Mouse (Mus musculus): ENCODE measurements around the gene Gm20661.

The Gm20661 gene

DNA sequence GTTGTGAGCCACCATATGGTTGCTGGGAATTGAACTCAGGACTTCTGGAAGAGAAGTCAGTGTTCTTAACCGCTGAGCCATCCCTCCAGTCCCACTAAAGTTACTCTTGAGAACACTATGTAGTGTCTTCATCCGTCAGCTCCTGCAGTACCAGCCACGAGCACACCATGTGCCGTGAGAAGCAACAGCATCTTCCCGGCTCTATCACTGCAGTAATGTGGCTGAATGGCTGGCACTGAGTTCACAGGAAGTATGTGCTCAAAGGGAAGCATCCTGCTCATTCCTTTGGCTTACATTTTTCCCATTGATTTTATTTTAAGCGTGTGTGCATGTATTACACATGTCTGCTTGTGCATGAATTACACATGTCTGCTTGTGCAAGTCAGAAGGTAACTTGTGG, 15.4 kb upstream of the Gm20661 start:
- no peak for DNase-seq (ENCODE audit: extremely low spot score)

DNA sequence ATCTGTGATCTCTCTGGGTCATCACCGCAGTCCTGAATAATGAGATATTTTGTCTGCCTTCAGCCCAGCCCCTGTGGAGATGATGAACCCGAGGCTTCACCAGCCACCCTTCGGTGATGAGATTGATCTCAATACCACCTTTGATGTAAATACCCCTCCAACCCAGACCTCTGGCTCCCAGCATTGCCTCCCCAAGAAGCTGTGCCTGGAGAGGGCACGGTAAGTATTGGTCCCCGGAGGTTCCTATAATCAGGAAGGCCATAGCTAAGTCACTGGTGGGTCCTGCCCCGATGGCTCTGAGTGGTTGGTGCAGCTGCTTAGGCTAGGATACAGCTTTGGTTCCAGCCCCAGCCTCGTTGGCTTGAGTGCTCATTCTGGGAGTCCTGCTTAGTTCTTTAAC, 14.3 kb upstream of the Gm20661 start:
- DNase-seq (ENCODE audit: extremely low spot score), result no peak

DNA sequence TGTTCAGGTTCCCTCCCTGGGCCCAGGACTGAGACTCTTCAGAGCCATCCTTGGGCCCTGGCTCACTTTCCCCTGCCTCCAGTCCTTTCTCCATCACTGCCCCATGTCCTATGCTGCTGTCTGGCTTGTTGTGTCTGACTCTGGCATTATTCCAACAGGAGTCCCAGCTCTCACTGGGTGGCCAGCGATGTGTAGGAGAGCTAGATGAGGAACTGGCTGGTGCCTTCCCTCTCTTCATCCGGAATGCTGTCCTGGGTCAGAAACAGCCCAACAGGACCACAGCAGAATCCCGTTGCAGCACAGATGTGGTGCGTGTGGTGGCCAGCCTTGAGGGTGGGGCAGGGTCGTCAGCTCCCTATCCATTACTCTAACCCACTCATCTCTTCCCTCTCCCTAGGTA, 12.5 kb upstream of the Gm20661 start:
- DNase-seq (ENCODE audit: extremely low spot score), result no peak

DNA sequence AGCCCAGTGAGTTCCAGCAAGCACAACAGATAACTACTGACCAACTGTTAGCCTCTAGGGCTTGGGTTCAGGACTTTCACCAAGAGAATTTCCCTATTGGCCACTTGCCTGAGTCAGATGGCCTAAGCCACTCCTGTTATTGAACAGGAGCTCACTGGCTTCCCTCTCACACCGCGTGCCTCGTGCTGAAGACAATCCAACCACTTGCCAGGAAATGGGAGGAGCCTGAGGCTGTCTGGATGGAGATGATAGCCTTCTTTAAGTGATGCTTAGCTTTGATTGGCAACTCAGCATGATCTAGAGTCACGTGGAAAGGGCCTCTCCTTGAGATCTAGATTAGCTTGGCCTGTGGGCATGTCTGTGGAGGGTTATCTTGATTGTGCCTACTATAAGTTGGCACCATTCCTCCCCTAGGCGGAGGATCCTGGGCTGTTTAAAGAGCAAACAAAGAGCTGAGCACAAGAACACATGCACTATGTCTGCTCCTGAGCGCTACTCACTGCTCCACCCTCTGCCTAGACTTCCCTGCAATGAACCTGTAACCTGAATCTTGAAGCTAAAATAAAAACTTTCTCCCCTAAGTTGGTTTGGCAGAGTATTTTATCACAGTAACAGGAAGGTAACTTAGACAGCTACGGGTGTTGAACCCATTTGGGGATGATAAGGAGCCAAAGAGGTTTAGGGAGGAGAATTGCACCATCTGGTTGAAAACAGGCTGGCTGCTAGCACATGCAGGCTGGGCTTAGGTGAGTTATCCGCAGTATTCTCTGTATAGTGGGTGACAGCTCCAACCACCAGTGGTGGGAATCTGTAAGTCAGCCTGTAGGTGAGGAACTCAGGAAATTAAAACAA, 10.9 kb upstream of the Gm20661 start:
- DNase-seq (ENCODE audit: extremely low spot score), result no peak

DNA sequence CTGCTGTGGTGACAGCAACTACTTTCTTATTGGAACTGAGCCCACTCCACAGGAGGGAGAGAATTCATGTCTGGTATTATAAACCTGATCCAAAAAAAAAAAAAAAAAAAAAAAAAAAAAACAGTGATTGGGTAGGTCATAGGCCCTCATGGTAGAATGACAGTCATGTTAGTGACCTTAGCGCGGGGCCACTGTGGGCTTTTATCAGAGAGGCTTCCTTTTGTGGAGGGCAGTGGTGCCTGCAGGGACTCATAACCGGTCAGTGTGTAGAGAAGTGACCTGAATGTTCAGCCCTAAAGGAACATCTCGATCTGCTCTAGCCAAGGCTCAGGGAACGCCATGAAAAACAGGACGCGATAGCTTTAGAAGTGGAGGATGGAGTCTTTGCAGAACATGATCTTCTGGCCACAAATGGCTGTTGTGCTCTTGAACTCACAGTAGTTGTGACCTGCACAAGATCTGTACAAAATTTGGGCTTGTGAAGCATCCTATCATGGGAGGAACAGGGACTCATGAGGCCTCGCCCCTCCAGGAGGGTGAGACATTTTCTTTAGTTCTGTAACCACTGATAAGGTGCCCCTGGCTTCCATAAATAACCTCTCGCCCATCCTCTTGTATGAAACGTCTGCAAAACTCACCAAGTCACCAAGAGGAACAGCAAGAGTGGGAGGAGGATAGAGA, 8.2 kb upstream of the Gm20661 start:
- DNase-seq (ENCODE audit: extremely low spot score), result no peak

DNA sequence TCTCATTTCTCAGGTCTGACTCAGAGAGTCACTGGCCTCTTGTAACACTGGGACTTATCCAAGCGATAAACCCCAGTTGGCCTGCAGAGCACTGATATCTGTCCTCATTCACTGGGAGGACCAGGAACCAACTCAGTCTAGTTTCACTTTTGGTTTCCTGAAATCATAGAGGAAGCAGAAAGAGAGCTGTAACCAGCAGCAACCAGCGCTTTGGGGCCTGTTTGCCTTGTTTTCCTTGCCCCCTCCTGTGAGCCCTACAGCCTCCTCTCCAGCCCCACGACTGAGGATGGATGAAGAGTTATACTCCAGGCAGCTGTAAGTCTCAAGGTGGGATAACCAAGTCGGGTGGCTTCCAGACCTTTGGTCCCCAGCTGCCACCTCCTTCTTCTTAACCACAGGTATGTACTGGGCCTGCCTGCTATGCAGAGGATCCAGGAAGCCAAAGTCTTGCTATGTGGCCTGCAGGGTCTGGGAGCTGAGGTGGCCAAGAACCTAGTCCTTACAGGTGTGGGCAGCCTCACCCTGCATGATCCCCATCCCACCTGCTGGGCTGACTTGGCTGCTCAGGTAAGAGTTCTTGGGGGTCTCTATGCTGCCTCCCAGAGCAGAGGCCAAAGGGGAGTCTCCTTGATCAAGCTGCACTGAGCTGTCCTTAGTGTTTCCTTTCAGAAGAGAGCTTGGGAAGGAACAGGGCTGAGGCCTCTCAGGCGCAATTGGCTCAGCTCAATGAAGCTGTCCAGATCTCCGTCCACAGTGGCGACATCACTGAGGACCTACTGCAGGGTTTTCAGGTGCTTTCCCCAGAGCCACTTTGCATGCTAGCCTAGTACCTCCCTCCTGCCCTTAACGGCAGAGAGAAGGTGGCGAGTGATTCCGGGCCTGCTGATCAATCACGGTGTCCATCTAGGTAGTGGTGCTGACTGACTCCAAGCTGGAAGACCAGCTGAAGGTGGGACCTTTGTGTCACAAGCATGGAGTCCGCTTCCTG, 7.2 kb upstream of the Gm20661 start, which contains the start of gene Uba7:
Uba7 (plus strand) TSS at position 107 of the 988 bp plus-strand sequence.
- no peak for DNase-seq (ENCODE audit: extremely low spot score)

DNA sequence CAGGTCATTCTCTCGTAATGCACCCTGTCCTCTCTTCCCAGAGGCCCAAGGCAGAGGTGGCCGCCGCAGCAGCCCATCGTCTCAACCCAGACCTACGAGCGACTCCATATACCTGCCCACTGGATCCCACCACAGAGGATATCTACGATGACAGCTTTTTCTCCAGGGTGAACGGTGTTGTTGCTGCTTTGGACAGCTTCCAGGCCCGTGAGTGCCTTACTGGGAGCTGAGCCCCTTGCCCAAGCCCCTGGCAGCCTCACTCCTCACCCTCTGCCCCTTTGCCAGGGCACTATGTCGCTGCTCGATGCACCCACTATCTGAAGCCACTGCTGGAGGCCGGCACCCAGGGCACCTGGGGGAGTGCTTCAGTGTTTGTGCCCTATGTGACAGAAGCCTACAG, 4.0 kb upstream of the Gm20661 start:
- DNase-seq (ENCODE audit: extremely low spot score), result no peak

DNA sequence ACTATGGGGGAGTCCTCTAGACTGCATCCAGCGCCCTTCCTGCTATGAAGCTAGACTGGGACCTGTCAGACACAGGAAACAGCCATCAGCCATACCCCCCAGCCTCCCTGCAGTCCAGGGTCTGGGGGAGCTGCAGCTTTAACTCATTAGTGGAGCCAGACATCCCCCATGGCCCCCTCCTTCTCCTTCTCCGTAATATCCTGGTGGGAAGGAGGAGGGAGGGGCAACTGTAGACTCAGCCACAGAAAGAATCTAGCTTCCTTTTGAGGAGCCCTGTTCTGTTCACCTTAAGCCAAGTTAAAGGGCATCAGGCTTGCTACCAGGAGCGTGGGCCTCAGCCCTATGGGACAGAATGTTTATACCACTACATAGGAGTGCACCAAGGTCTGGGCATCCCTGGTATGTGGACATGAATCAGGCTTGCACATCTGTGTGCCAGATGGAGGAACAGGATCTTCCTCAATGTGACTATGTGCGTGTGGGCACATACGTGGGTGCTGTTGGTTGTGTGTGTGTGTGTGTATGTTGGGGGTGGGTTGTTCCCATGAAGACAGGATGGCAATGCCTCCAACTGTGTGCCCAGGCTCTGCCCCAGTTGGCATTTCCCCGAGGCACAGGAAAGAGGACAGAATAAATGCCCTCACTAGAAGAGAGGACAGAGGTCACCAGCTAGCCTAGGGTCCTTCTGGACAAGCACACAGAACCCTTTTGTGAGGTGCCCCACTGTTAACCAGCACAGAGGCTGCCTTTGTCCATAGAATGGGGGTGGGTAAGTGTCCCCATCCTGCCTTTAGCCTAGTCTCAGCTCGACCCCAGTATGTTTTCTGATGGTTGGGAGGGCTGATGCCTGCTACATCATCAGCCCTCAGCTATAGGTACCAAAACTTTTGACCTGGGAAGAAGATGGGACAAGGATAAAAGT, 913 bp upstream of the Gm20661 start:
- DNase-seq (ENCODE audit: extremely low spot score), result peak; percentile 74

DNA sequence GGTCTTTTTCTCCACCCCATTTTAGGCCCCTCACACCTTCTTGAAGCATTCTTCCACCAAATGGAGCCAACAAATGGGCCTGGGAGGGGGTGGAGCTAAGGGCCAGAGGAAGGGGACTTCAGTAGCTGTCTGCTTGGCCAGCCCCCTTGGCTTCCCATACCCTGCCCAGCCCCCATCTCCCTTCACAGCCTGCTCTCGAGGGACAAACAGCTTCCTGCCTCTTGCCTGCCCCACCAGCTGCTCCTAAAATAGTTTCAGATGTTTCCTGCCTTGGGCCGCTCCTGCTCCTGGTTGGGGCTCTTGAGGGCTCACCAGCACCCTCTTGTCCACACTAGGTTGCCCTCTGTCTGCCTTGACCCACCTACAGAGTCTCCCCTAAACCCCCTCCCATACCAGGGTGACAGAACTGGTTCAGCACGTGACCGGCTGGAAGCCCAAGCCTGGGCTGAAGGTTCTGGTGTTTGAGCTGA, 598 bp downstream of the Gm20661 start:
- peak; percentile 85 for DNase-seq (ENCODE audit: extremely low spot score)

DNA sequence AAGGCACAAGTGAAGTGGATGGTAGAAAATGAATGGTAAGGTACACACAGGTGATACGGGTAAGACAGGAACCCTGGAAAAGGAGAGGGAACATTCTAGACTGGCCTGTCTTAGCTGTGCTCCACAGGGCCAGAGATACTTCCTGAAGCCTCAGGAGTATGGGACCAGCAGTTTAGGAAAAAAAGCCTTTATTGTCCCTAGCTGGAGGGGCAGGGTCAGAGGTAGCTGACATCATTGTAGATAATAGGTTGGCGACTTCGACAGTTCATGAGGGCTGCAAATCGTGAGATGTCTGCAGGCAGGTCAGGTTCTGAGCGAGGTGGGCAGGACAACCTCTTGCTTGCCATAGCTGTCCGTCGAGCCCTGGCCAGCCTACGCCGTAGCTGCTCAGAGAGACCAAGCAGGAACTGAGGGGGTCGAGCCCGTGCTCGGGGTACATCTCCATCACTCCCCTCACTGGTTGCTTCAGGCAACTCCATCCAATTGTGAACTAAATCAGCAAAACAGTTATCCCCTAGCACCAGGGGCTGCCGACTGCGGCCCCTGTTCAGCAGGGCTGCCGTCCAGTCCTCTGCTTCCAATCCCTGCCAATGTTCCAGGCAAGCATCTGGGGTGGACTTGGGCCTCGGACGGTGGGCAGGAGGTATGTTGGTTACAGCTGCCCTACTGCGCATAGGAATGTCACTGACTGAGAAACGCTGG, 1.3 kb downstream of the Gm20661 start:
- DNase-seq (ENCODE audit: extremely low spot score), result no peak

DNA sequence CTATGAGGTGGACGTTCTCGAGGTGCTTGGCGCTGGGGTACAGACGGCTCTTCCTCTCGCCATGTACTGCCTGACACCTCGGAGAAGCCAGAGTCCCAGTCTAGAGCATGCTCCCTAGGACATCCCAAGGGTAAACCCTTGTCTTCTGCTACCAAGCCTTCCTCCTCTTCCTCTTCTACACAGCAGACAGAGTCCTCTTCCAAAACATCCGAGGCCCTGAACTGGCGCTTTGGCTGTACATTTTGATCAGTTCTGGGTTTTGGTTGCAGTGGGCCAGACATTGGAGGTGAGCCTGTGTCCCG, 1.8 kb downstream of the Gm20661 start:
- no peak for DNase-seq (ENCODE audit: extremely low spot score)

DNA sequence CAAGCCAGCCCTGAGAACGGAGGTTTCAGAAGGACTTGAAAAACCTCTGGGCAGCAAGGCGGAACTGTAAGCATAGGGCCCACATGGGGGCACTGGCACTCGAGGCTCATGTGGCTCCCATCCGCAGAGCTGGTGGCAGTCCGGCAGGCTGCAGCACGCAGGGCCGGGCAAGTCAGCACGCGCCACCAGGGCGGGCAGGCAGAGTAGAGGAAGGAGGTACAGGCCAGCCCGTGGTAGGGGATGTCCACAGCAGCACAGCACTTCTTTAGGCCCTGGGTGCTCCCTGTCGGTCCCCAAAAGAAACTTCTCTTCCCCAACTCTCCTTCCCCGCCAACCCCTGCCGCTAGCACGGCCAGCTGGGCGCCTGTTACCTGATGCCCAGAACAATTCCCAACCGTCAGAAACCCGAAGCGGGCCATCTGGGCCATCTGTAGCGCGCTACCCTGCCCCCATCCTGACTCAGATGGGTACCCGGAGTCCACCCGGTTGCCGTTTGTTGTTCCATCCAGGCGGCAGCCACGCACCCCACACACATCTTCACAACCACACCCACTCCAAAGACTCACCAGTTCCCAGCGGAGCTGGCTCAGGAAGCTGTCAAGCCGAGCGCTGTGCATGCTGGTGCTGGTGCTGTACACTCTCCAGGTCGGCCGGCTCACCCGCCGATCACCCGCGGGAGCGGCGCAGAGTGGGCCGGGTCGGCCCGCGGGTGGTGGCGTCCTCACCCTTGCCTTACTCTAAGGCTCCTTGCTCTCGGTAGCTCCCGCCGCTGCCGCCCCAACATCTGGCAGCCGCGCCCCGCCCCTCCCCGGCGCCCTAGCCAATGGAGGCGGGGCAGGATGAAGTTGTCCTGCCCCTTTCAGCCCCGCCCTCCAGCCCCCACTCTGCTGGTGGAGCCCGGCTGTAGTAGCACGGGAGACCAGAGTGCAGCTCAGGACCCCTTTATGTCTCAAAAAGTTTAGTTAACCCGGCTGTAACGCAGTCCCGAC, 2.6 kb downstream of the Gm20661 start, which contains the start of gene Inka1:
Inka1 (minus strand) TSS at position 749 of the 989 bp plus-strand sequence.
- peak; percentile 90 for DNase-seq (ENCODE audit: extremely low spot score)

DNA sequence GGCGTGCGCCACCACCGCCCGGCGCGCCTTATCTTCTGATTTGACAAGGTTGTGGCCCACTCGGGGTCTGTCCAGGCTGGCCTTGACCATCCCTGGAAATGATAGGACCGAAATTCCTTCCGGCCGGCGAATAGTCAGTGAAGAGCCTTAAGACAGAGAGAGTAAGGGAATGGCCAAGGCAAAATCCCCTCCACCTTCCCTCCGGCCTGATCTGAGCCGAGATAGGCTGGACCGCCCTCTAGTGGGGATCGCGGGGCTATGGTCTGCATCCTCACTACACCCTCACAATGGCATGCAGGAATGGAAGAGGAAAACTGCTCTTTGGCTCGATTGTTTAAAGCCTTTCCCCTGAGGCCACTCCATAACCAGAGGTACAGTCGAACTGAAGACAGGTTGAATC, 3.5 kb downstream of the Gm20661 start:
- DNase-seq (ENCODE audit: extremely low spot score), result peak; percentile 89

DNA sequence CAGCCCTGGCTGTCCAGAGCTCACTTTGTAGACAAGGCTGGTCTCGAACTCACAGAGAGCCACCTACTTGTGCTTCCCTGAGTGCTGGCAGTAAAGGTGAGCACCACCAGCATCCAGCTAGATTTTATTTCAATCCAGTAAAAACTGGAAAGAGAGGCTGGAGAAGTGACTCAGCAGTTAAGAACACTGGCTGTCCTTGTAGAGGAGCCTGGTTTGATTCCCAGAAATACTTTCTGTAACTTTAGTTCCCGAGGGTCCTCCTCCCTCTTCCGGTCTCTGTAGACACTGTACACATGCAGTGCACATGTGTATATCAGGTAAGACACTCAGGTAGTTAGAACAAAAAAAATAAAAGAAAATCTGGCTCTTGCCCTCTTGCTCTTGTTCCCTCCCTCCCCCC, 5.1 kb downstream of the Gm20661 start:
- DNase-seq (ENCODE audit: extremely low spot score), result no peak

DNA sequence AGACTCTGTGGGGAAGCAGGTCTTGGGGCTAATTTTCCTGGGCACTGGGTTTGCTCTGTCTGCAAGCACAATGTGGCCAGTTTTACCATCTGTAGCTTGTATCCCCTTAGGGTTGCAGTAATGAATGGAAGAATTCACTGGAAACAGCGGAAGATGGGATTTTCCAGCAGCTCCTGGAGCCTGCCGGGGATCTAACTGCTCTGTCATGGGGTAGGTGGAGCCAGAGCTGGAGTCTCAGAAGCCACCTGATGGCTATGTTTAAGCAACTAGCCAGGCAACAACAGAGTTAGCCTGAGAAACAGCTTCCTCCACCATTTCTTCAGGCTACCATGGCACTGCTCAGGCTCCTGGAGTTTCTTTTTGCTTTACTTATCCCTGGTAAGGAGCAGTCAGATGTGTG, 9.3 kb downstream of the Gm20661 start, which contains the start of gene Cdhr4:
Cdhr4 (plus strand) TSS at position 301 of the 400 bp plus-strand sequence.
- no peak for DNase-seq (ENCODE audit: extremely low spot score)

DNA sequence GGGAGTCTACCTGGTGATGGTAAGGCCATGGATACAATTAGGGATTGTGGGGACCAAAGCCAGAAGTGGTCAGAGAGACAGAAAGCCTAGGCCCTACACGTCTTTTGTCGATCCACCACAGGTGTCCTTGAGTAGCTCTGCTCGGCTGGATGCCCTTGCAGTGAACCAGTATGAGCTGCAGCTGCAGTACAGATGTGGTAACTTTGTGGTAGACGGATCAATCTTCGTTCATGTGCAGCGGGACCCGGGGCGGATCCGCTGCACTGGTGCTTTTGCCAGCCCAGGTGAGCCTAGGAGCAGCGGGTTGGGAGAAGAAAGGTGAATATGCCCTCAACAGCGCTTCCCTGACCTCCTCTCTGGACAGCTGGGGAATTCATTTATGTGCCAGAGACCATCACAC, 10.2 kb downstream of the Gm20661 start:
- no peak for DNase-seq (ENCODE audit: extremely low spot score)

DNA sequence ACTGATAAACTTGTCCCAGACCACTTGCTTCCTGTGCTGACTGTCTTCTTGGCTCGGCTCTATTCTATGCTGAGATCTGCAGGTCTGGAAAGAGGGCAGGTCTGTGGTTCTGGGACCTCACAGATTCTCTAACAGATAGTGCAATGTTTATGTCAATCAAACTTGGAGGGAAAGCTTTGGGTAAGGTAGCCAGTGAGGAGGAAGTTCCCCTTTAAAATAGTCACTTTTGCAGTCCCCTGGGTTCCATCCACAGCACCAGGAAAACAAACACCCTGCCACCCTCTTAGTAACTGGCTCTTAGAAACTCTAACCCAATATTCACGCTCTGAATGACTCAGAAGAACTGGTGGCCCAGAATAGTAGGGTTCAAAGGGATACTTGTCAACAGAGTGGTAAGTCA, 11.6 kb downstream of the Gm20661 start:
- no peak for DNase-seq (ENCODE audit: extremely low spot score)

DNA sequence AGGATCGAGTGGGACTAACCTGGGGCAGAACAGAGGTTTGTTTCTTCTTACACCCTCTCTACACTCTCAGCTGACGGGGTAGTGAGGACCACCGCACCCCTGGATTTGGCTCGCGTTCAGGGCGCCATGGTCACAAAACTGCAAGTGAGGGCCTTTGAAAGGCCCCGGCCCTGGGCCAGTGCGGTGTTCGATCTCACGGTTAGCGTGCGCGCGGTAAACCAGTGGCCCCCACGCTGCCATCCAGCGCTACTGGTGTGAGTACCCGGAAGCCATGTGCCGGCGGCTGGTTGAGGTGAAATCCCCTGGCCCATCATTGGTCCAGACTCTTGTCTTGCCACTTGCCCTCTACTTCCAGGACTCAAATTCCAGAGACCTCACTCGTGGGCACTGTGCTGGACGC, 12.7 kb downstream of the Gm20661 start:
- no peak for DNase-seq (ENCODE audit: extremely low spot score)

DNA sequence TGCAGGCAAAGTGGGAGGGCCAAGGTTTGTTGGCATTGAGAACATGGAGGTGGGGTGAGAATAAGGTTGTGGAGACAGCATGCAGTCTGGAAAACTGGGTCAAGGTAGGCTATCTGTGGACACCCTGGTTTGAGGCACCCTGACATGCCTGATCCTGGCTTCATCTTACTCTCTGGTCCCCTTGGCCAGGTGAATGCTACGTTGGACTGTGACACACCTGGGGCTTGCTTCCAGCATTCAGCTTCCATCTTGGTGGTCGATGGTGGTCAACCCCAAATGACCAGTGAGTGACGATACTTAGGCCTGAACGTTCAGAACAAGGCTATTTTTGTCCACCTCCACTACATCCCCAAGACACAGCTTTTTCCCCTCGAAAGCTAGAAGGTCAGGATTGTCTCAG, 13.2 kb downstream of the Gm20661 start, which contains the start of gene Gm20662:
Gm20662 (plus strand) TSS at position 301 of the 400 bp plus-strand sequence.
- DNase-seq (ENCODE audit: extremely low spot score), result no peak

Measured in embryo, embryonic 9.5 days (tissue).